Mouse (Mus musculus) left cerebral cortex, postnatal 4 days (tissue): Measurements from ENCODE around the gene Kcnj9. TPM values are rescaled to one million over a fixed set of nuclear protein-coding genes. Genes with fewer than 3 reads are reported as not detected.
A peak's percentile ranks its signal among the peaks of the same experiment; 100 is the strongest.

Source experiments
- DNase-seq: peaks from one replicate; pipeline ENCODE4 v3.0.0-alpha.2; 2022
- intact Hi-C: fragments of 180-260 bp; cut with DNase I; formaldehyde crosslinking; loops from one replicate; pipeline ENCODE4 v1.15.1; 2025
- total RNA-seq, 2 experiments: library from RNA; stranded (reverse); gene quantifications; 2 replicates each; pipeline ENCODE4 v1.2.3; 2021

Gene Kcnj9
- total RNA-seq, 2 experiments from 2014 or later: 23.5 to 27.4 TPM

DNA sequence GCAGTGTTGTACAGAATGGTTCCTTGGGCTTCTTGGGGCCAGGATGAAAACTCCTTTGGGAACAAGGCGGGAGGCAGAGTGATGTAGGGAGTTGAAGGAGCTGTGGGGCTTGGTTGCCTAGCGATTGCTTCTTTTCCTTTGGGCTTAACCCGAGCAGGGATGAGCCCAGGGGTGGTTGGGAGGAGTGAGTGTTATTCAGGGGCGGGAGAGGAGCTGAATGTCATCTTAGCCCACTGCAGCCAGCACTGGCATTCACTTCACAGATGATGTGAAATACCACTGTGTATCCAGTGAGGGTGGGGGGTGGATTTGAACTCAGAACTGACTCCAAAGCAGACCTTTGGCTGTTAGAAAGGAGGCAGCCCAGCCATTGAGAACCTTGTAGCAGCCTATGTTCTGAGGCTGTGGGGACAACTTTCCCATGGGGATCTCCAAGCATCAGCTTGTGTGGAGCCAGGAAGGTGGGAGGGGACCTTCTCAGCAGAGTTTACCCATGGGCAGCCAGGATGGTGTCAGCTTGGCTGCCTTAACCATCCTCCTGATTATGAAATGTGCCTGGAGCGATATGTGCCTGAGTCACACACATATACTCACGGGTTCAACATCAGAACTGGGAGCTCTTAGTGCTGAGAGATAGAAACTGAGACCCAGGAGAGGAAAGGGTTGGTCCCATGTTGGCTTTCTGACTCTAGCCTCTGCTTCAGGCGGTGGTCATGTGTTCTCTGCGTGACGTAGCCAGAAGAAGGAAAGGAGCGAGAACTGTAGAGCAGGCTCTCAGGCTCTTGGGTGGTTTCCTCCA lies 15.3 kb downstream of the Kcnj9 start:
- DNase-seq: no peak

DNA sequence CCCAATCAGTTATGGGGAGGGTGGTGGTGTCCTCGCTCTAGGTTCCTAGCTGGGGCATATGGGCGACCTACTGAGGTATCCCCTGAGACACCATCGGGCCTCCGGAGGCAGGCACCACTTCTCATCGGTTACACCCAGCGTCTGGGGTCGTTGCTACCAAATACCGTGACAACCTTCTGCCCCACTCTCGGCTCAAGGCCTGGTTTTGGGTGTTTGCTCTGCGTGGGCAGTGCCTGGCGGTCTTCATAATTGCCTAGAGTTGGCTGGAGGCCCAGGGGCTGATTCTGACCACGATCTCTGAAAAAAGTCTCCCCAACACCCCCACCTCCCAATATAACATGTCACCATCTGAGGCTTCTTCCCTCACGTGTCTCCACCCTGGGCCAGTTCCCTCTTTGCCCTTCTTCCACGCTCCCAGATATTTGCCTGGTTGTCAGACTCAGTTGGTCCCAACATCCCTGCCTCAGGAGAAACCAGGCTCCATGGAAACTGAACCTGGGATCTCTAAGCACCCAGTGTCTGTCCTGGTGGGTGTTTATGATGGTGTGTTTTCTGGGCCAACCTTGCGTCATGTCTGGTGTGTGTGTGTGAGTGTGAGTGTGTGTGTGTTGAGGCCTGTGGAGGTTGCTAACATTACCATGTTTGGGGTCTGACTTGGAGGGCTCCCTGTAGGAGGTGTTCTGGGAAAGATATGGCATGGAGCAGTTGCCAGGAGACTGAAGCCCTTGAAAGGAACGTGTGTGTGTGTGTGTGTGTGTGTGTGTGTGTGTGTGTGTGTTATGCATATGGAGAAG lies 16.2 kb downstream of the Kcnj9 start:
- DNase-seq: no peak
- intact Hi-C loops: loop anchor here (5.0 to 10.0 kb wide), 2 partner anchors 151 to 188 kb away; partner anchors contain the start of gene Pex19

More for the DNA sequence above, 15.3 kb downstream of the Kcnj9 start:
- intact Hi-C loops: loop anchor here (5.0 to 10.0 kb wide), 2 partner anchors 152 to 189 kb away; partner anchors contain the start of gene Pex19

DNA sequence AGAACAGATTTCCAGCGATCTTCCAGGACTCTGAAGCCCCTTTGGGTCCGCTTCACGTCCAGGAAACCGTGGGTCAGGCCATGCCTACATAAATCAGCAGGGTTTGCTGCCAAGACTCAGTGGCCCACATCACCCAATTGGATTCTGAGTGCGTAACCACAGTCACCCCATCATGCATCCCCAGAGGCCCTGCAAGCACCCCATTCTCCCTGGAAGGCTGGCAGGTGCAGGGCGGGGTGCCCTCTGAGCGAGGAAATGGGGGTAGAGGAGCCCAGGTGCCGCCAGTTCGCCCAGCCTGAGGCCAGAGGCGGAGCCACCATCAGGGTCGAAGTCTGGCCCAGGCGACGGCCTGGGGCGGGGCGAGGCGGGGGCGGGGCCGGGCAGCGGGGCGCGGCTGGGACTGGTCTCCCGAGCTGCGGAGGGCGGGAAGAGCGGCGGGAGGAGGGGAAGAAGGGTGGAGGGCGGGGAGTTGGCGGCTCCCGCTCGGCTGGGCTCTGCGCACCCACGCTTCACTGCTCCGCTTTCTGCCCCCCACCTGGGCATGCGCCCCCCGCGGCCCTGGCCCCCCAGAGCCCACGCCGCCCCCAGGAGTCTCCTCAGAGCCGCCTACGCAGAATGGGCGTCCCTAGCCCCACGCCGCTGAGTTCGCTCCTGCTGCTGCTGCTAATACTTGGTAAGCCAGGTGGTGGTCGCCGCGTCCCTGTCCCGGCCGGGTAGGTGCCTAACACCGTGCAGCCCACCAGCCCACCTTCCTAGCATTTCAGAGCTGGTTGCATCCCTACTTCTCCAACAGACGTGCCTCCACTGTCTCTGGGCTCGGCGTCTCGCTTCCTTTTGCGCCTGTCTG lies 17.0 kb downstream of the Kcnj9 start:
- intact Hi-C loops: loop anchor here (5.0 to 10.0 kb wide), 2 partner anchors 150 to 187 kb away; partner anchors contain the start of gene Pex19
- peak; percentile 89 for DNase-seq

GRCm38 (mm10) chr1:172311248-172311906 lies 17.7 kb downstream of the Kcnj9 start:
- DNase-seq: no peak
- intact Hi-C loops: loop anchor here (5.0 to 10.0 kb wide), 2 partner anchors 149 to 187 kb away; partner anchors contain the start of gene Pex19

- peak; percentile 96 for DNase-seq
- intact Hi-C loops: loop anchor here (5.0 to 10.0 kb wide), 3 partner anchors 103 to 185 kb away; partner anchors contain the start of genes Pea15a and Pex19
Observed at GRCm38 (mm10) chr1:172309699-172310398, 19.3 kb downstream of the Kcnj9 start.

DNA sequence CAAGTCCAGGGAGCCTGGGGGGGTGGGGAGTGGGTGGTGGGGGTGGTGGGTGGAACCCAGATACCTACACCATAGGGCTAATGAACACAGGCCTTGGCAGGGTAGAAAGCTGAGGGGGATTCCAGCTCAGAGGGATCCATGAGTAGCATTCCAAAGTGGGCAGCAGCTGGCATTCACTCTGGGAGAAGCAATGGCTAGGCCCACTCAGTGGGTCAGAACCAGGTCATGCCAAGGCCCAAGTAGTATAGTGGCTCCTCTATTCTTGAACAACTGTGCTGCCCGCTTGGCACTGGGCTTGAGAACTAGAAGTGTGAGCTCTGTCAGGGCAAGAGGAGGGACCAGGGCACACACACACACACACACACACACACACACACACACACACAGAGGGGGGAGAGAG lies 20.7 kb downstream of the Kcnj9 start:
- intact Hi-C loops: loop anchor here (5.0 kb wide), 1 partner anchor 101 kb away; the partner anchor contains the start of gene Pea15a
- DNase-seq: no peak

GRCm38 (mm10) chr1:172307936-172308335 lies 21.2 kb downstream of the Kcnj9 start:
- no peak for DNase-seq
- intact Hi-C loops: loop anchor here (5.0 kb wide), 1 partner anchor 101 kb away; the partner anchor contains the start of gene Pea15a

- intact Hi-C loops: loop anchor here (5.0 kb wide), 1 partner anchor 100 kb away; the partner anchor contains the start of gene Pea15a
- DNase-seq: no peak
Observed at GRCm38 (mm10) chr1:172306885-172307284, 22.2 kb downstream of the Kcnj9 start.

DNA sequence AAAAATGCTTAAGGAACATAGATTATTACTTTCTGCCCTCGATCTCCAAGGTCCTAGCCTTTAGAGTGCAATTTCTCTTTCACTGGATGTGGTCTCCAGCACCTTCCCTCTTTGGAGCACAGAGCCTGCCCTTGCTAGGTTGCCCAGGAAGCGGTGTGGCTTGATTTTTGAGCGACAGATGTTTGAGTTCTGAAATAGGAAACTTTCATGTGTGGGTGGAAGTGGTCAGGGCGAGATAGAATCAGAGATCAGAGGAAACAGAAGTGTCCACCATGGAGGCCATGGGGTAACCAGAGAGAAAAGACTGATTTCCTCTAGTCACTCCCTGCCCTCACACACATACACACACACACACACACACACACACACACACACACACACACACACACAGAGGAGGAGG lies 22.9 kb downstream of the Kcnj9 start:
- DNase-seq: no peak
- intact Hi-C loops: loop anchor here (5.0 kb wide), 1 partner anchor 99 kb away; the partner anchor contains the start of gene Pea15a

GRCm38 (mm10) chr1:172305635-172306034 lies 23.5 kb downstream of the Kcnj9 start:
- DNase-seq: no peak
- intact Hi-C loops: loop anchor here (5.0 kb wide), 1 partner anchor 98 kb away; the partner anchor contains the start of gene Pea15a

GRCm38 (mm10) chr1:172305153-172305552 lies 24.0 kb downstream of the Kcnj9 start:
- no peak for DNase-seq
- intact Hi-C loops: loop anchor here (5.0 kb wide), 1 partner anchor 98 kb away; the partner anchor contains the start of gene Pea15a

DNA sequence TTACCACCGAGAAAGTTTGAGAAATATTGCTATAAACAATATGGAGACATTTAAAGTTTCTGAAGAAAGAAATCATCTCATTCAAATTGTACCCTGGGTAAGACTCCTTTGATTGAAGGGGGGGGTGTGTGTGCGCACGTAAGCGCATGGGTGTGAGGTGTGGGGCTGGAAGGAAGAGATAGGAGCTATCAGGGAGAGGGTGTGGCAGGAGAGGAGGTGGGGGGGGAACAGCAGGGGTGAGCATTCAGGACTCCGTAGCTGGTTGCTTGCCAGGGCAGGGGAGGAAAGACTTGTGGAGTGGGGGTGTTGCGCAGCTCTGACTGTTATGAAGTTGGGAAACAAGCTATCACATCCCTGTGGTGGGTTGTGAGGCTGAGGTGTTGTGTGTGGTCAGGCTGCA lies 24.7 kb downstream of the Kcnj9 start:
- intact Hi-C loops: no loop called here

GRCm38 (mm10) chr1:172302851-172303250 lies 26.3 kb downstream of the Kcnj9 start:
- intact Hi-C loops: no loop called here
- DNase-seq: no peak

More for the DNA sequence above, 24.7 kb downstream of the Kcnj9 start:
- no peak for DNase-seq

DNA sequence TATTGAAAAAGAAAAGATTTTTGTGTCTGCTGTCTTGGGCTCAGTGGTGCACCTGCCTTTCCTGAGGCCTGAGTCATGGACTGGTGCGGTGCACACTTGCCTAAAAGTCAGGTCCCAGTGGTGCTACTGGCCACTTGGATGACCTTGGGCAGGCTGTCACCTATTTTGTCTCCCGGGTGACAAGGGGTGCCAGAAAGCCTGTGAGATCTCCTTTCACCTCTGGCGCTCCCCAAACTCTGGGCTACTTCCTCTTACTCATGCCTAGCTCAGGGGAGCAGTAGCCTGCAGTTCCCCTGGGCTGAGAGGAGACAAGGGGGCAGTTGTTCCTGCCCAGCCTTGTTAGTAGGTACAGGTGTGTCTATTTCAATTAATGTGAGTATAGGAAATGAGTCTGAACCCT lies 26.8 kb downstream of the Kcnj9 start:
- DNase-seq: no peak
- intact Hi-C loops: no loop called here

DNA sequence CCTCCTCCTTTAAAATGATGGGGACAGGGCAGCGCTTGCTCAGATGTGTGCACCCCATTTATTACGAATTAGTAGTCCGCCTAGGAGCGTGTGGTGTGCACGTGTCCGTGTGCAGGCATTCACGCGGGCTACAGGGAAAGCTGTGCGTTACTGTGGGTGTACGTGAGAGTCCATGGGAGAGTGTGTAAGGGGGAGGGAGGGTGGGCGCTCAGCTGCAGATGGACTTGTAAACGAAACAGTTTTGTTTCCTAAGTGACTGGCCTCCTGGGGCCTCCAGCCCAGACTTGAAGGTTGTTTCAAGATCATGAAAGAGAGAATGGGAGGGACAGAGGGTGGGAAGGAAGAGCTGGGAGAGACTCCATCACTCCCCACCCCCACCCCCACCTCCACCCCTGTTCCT lies 27.9 kb downstream of the Kcnj9 start:
- intact Hi-C loops: no loop called here
- DNase-seq: no peak

GRCm38 (mm10) chr1:172300247-172300646 lies 28.9 kb downstream of the Kcnj9 start:
- no peak for DNase-seq
- intact Hi-C loops: no loop called here

- no peak for DNase-seq
Observed at GRCm38 (mm10) chr1:172299528-172299927, 29.6 kb downstream of the Kcnj9 start.

DNA sequence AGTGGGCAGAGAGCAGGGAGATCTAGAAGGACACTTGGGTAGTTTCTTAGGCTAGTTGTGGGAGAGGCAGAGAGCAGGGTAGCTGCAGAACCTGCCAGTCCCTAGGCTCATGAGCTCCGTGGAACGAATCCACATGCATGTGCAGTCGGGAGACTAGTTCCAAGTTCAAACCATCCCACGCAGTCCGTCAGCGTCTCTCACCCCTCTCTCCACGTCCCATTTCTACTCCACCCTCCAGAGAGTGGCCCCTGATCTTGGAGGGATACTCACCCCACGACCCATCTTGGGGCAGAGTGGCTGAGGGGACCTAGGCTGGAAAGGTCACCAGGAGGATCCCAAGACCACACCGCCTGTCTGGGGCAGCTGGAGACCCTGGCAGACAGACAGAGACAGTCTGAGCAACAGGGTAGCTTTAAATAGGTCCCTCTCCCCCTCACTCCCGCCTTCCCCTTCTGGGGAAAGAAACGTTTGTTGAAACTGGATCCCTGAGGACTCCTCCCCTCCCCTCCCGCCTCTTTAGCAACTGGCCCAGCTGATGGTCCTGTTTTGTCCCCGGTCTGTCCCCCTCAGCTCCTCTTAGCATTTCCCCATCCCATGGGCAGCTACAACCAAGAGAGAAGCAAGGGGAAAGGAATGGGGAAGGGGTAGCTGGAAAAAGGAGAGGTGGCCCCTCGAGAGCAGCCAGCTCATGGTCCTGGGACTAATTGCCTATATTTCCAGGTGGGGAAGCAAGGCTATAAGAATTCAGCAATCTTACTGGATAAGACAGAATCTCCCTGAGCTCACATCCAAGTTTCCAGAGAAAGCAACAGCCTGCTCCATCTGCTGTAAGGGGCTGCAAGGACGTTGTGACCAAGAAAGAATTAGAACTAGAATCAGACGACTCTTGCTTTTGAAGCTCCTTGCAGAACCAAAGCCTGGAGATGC lies 31.2 kb downstream of the Kcnj9 start, which contains the start of gene Atp1a2:
Gene Atp1a2, minus strand, starts transcription at position 454 of the 927 bp plus-strand sequence.
- DNase-seq: peak; percentile 59
- intact Hi-C loops: no loop called here

More at GRCm38 (mm10) chr1:172299528-172299927, 29.6 kb downstream of the Kcnj9 start:
- intact Hi-C loops: no loop called here
